Mouse (Mus musculus): Measurements from ENCODE around the gene Fam124a. TPM values are rescaled to one million over a fixed set of nuclear protein-coding genes. Genes with fewer than 3 reads are reported as not detected.
"Not testable (repeated sequence)": the region's sequence is repeated elsewhere in the genome, so short reads cannot be mapped to it uniquely, and the experiment has no call there.

Fam124a gene
- total RNA-seq, 2 experiments from 2014 or later: 38.2 to 43.7 TPM

DNA sequence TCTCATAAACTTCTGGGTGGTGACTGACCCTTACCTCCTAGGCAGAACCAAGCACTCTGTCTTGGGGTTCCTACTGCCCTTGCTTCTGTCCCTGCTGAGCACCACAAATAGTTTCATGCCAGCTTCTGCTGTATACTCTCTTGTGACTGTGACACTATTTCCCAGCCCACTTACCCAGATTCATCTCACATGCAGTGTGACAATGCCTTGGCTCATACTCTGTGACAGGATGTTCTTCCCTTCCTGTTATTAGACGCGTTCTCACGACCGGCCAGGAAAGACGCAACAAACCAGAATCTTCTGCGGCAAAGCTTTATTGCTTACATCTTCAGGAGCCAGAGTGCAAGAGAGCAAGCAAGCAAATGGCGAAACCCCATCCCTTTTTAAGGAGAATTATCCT, 86.8 kb downstream of the Fam124a start:
- intact Hi-C loops (cut with DNase I); DNase-seq (ENCODE audit: low spot score in 2 of 2): not testable (repeated sequence)

DNA sequence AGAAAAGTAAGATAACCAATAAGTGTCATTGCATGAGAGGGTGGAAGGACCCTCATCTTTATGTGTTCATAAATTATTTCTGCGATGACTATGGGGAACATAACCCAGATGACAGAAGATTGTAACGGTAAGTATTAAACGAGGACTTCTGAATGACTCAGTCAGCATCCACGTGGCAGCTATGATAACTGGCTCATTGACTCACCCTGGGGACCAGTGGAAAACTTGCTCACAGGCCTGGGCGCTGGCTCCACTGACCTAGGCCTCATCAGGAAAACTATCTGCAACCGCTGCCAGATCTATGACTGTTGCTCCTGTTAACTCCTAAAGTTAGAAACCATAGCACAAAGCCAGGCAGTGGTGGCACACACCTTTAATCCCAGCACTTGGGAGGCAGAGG, 92.9 kb downstream of the Fam124a start:
- no peak for DNase-seq (ENCODE audit: low spot score in 2 of 2)
- intact Hi-C loops (cut with DNase I): no loop called here

DNA sequence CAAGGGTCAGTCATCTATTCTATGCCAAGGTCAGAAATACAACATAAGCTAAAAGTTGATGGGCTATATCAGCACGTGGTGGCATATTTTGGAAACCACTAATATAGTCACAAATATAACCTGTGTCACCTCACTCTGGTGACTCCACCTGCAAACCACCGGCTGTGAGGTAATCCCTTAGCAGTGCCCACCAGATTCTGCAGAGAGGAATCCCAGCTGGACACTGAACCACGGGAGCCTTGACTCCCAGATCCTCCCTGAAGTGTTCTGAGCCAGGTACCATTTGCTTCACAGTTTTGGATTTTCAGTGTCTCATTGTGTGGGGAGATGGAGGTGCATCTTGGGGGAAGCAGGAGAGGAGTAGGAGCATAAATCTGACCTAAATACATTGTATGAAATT, 94.8 kb downstream of the Fam124a start:
- intact Hi-C loops (cut with DNase I): no loop called here
- no peak for DNase-seq (ENCODE audit: low spot score in 2 of 2)

DNA sequence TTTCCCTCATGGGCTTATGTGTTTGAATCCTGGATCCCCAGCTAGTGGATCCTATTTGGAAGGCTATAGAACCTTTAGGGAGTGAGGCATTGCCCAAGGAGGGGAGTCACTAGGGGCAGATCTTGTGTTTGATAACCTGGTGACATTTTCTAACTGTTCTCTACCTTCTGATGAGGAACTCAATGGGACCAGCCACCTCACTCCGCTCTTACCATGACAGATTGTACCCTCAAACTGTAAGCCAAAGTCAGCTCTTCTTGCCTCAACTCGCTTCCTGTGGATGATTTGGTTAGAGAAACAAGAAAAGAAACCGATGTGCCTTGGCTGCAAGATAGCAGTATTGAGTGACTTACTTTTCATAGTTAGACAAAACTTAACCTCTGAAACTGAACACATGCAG, 96.2 kb downstream of the Fam124a start:
- intact Hi-C loops (cut with DNase I): no loop called here
- DNase-seq (ENCODE audit: low spot score in 2 of 2): no peak

DNA sequence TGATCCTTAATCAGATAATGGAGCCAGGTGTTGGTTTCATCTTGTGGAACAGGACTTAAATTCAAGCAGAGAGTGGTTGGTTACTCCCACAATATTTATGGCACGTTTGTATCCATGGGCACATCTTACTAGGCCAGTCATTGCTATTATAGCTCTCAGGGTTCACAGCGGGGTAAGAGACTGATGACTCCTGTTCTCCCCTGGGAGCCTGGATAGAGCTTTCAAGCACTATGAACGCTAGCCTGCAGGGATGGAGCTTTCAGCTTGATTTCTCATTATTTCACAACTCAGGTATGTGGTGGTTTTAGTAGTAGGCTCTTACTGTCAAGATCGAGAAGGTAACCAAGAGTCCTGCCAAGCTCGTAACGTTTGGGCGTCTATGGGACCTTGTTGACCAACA, 100.5 kb downstream of the Fam124a start:
- no peak for DNase-seq (ENCODE audit: low spot score in 2 of 2)
- intact Hi-C loops (cut with DNase I): no loop called here

DNA sequence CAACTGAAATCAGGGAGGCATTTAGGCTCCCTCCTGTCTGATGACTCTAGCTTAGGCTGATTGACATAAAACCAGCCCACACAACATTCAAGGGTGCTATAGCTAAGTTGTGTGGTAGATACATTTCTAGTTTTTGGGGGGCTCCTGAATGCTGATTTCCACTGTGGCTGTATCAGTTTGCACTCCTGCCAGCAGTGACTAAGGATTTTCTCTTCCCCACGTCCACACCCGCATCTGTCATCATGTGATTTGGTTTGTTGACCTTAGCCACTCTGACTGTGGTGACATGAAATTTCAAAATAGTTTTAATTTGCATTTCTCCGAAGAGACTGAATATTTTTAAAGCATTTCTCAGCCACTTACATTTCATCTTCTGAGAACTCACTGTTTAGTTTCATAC, 101.9 kb downstream of the Fam124a start:
- DNase-seq (ENCODE audit: low spot score in 2 of 2): no peak
- intact Hi-C loops (cut with DNase I): no loop called here

Other genes with a start within 250 kb of the Fam124a start
- under 1 TPM; 0.18 to 0.27 TPM for gene Gucy1b2, start 99.4 kb upstream of the Fam124a start, total RNA-seq (2021)
- gene Gm4131, start 11.2 kb downstream of the Fam124a start, total RNA-seq (2021): not detected
- gene Serpine3, start 107.9 kb downstream of the Fam124a start, total RNA-seq (2021): not detected
- gene Ints6, start 205.4 kb downstream of the Fam124a start, total RNA-seq (2021): 10 to 100 TPM; 32.6 to 43.4 TPM